Mouse (Mus musculus) naive thymus-derived CD4-positive, alpha-beta T cell, adult 2 months (primary cell): ENCODE data around the gene Dcun1d1.
A peak's percentile ranks its signal among the peaks of the same experiment; 100 is the strongest.

Source experiments
- DNase-seq: peaks from one replicate; pipeline ENCODE4 v3.0.0-alpha.2; 2011; ENCODE audit warnings: low read depth

The Dcun1d1 gene

GRCm38 (mm10) chr3:35929831-35930230 lies 7.4 kb downstream of the Dcun1d1 start:
- DNase-seq, result peak; percentile 56

- no peak for DNase-seq
Measured at GRCm38 (mm10) chr3:35929406-35929805, 7.8 kb downstream of the Dcun1d1 start.

GRCm38 (mm10) chr3:35925852-35926251 lies 11.4 kb downstream of the Dcun1d1 start:
- no peak for DNase-seq

- no peak for DNase-seq
Measured at GRCm38 (mm10) chr3:35924007-35924406, 13.2 kb downstream of the Dcun1d1 start.

DNA sequence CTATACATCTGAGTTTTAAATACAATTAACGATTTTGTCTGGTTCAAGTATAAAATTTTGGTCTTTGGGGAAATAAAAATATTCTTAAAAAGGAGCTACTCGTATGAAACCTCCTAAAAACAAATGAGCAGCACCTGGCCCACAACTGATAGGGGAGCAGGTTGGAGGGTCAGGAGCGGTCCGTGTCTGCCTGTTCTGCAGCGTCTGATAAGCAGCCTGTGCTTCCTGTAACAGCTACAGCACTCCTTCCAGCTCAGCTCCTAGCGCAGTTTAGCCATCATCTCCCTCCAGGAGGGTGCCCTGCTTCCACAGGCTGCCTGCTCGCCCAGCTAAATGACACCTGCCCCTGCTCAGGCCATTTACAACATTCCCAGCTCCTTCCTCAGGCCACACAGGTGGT lies 13.8 kb downstream of the Dcun1d1 start:
- DNase-seq, result peak; percentile 19

- DNase-seq, result no peak
Measured at GRCm38 (mm10) chr3:35922522-35922921, 14.7 kb downstream of the Dcun1d1 start.

DNA sequence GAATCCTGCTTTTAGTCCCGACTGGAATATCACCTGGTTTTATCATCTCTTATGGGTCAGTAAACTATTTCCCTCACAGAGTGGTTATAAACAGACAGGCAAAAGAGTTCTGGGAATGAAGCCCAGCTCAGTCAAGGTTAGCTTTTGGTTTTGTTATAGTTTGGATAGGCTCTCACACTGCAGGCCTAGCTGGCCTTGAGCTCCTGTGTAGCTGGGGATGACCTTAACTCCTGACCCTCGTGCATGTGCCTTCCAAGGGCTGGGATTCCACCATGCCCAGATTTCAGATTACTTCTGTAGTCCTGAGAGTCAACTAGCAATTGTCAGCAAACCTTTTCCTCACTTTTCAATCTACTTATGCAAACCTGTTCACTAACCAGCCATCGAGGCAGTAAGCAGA lies 19.0 kb downstream of the Dcun1d1 start:
- no peak for DNase-seq

GRCm38 (mm10) chr3:35908982-35909680 lies 28.1 kb downstream of the Dcun1d1 start:
- DNase-seq, result no peak

DNA sequence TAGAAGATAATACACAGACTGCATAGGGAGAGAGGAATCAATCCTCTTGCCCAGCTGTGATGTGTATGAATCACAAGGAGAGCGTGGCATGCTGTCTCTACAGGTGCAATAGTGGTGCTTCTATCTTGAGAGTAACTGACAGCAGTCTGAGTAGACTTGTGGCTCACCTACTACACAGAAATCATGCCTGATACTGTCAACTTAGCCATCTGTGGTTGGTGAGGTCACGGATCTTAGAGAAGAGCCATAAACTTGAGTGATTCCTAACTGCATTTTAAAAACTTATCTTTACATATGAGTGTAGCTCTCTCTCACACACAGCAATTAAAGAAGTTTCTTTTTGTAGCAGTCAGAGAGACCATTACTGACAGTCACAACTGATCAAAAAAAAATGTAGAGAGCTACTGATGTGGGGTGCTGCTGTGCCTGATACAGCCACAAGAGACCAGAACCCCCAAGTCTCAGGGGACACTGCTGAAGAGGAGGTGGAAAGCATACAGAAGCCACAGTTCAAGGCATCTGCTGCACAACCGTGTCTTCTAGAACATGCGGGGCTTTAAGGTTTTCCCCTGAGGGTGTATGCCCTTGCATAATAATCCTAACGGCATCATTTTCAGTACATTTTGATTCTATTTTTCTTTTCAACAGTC lies 36.6 kb downstream of the Dcun1d1 start:
- no peak for DNase-seq

- no peak for DNase-seq
Measured at GRCm38 (mm10) chr3:35899109-35899508, 38.1 kb downstream of the Dcun1d1 start.

DNA sequence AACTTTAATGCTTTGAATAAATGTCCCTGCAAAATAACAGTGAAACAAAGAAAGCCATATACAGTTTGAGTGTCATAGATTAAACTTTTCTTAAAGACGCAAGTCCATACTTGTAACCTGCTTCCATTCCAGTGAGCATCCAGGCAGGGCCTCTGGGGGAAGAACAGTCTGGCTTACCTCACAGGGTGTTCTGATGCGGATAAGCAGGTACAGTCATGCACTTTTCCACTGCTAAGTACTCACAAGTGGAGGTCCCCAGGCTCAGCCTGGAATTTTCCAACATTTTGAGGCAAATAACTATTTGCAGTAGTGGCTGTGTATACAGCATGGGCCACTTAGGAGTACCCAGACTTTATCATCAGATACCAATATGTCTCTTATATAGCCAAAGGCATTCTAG lies 39.3 kb downstream of the Dcun1d1 start:
- no peak for DNase-seq

- DNase-seq, result no peak
Measured at GRCm38 (mm10) chr3:35893156-35893555, 44.1 kb downstream of the Dcun1d1 start.

- DNase-seq, result no peak
Measured at GRCm38 (mm10) chr3:35891123-35891522, 46.1 kb downstream of the Dcun1d1 start.

GRCm38 (mm10) chr3:35889531-35889930 lies 47.7 kb downstream of the Dcun1d1 start:
- DNase-seq, result no peak

GRCm38 (mm10) chr3:35883267-35883666 lies 54.0 kb downstream of the Dcun1d1 start:
- peak; percentile 39 for DNase-seq

DNA sequence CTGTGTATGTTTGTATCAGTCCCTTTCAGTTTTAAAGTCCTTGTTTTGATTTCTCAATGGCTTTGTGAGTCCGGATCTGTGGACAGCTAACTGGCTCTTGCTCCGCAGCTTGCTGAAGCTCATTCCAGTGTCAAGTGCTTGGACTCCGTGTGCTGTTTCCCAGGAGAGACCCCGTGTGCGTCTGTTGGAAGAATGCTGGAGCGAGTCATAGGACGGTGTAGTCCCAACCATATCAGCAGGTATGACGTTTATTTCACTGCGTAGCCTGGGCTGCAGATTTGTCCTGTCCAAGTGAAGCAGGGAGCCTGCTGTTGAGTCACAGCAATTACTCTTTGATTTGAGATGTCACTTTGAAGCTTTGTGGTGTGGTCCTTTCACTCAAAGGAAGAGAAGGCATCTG lies 87.9 kb downstream of the Dcun1d1 start:
- no peak for DNase-seq
